Mouse (Mus musculus): Measurements from ENCODE around the gene Tmcc1. TPM values are rescaled to one million over a fixed set of nuclear protein-coding genes. Genes with fewer than 3 reads are reported as not detected.

The Tmcc1 gene
- polyA plus RNA-seq, 1 experiment from 2014 or later = 11.1 TPM

- no peak for ATAC-seq (ENCODE audit: low read depth)
- H3K36me3 ChIP-seq (ENCODE audit: control insufficient read depth, insufficient read depth, low read length) = no peaks in the 10 kb centered on the region
- no peak overlapping the region for H3K4me2 ChIP-seq (ENCODE audit: low read depth, low read length)
- no peaks in the 10 kb centered on the region for H3K4me1 ChIP-seq (replicated peaks; ENCODE audit: control insufficient read depth, insufficient read depth, low read length)
- no peaks in the 10 kb centered on the region for H3K9me3 ChIP-seq (ENCODE audit: control insufficient read depth, low read length)
- no peak overlapping the region for H3K27ac ChIP-seq (ENCODE audit: low read length)
- WGBS = 88% methylated on average over 5 of the region's 5 CpGs
- no peak overlapping the region for H3K9ac ChIP-seq (ENCODE audit: low read length)
- H3K4me3 ChIP-seq (ENCODE audit: low read length) = no peak overlapping the region
- H3K27me3 ChIP-seq (ENCODE audit: control insufficient read depth, insufficient read depth, low read depth, low read length) = no peaks in the 10 kb centered on the region
These were observed 162.2 kb downstream of the Tmcc1 start for GRCm38 (mm10) chr6:116031052-116031451.

- peaks cover 5% of the 10 kb centered on the region for H3K9me3 ChIP-seq (ENCODE audit: control insufficient read depth, low read length)
- peaks cover 9% of the 10 kb centered on the region; the same call in 1 of the 2 replicates for H3K36me3 ChIP-seq (ENCODE audit: control insufficient read depth, insufficient read depth, low read length)
- H3K27me3 ChIP-seq (ENCODE audit: control insufficient read depth, insufficient read depth, low read depth, low read length) = no peaks in the 10 kb centered on the region
- H3K9ac ChIP-seq (ENCODE audit: low read length) = no peak overlapping the region
- H3K4me1 ChIP-seq (replicated peaks; ENCODE audit: control insufficient read depth, insufficient read depth, low read length) = no peaks in the 10 kb centered on the region
- no peak overlapping the region for H3K4me3 ChIP-seq (ENCODE audit: low read length)
- 89% methylated on average over 4 of the region's 4 CpGs for WGBS
- no peak overlapping the region for H3K27ac ChIP-seq (ENCODE audit: low read length)
- H3K4me2 ChIP-seq (ENCODE audit: low read depth, low read length) = no peak overlapping the region
- no peak for ATAC-seq (ENCODE audit: low read depth)
These were observed 168.6 kb downstream of the Tmcc1 start for GRCm38 (mm10) chr6:116024666-116025065.

- H3K4me2 ChIP-seq (ENCODE audit: low read depth, low read length) = no peak overlapping the region
- H3K4me1 ChIP-seq (replicated peaks; ENCODE audit: control insufficient read depth, insufficient read depth, low read length) = no peaks in the 10 kb centered on the region
- no peak overlapping the region for H3K27ac ChIP-seq (ENCODE audit: low read length)
- H3K4me3 ChIP-seq (ENCODE audit: low read length) = no peak overlapping the region
- H3K9ac ChIP-seq (ENCODE audit: low read length) = no peak overlapping the region
- peaks cover 9% of the 10 kb centered on the region; the same call in 1 of the 2 replicates for H3K36me3 ChIP-seq (ENCODE audit: control insufficient read depth, insufficient read depth, low read length)
- 85% methylated on average over 9 of the region's 9 CpGs for WGBS
- no peaks in the 10 kb centered on the region for H3K27me3 ChIP-seq (ENCODE audit: control insufficient read depth, insufficient read depth, low read depth, low read length)
- H3K9me3 ChIP-seq (ENCODE audit: control insufficient read depth, low read length) = peaks cover 5% of the 10 kb centered on the region
- no peak for ATAC-seq (ENCODE audit: low read depth)
These were observed 171.3 kb downstream of the Tmcc1 start for GRCm38 (mm10) chr6:116021961-116022485.

GRCm38 (mm10) chr6:116015902-116016301 is 177.4 kb downstream of the Tmcc1 start:
- Histone ChIP-seq H3K4me1 (replicated peaks; ENCODE audit: control insufficient read depth, insufficient read depth, low read length) (no peaks in the 10 kb centered on the region), H3K9me3 (ENCODE audit: control insufficient read depth, low read length) (no peaks in the 10 kb centered on the region), H3K27me3 (ENCODE audit: control insufficient read depth, insufficient read depth, low read depth, low read length) (no peaks in the 10 kb centered on the region), H3K36me3 (ENCODE audit: control insufficient read depth, insufficient read depth, low read length) (0 out of 2 replicates have a peak, but pooled peaks cover 5% of the 10 kb centered on the region), H3K27ac (ENCODE audit: low read length) (no peak overlapping the region), H3K4me2 (ENCODE audit: low read depth, low read length) (no peak overlapping the region), H3K4me3 (ENCODE audit: low read length) (no peak overlapping the region), H3K9ac (ENCODE audit: low read length) (no peak overlapping the region)
- no peak for ATAC-seq (ENCODE audit: low read depth)
- WGBS = 89% methylated on average over 3 of the region's 3 CpGs

- Histone ChIP-seq H3K27me3 (ENCODE audit: control insufficient read depth, insufficient read depth, low read depth, low read length) (no peaks in the 10 kb centered on the region), H3K4me2 (ENCODE audit: low read depth, low read length) (no peak overlapping the region), H3K9ac (ENCODE audit: low read length) (no peak overlapping the region), H3K4me3 (ENCODE audit: low read length) (no peak overlapping the region), H3K4me1 (replicated peaks; ENCODE audit: control insufficient read depth, insufficient read depth, low read length) (no peaks in the 10 kb centered on the region), H3K9me3 (ENCODE audit: control insufficient read depth, low read length) (no peaks in the 10 kb centered on the region), H3K27ac (ENCODE audit: low read length) (no peak overlapping the region), H3K36me3 (ENCODE audit: control insufficient read depth, insufficient read depth, low read length) (no peaks in the 10 kb centered on the region)
- WGBS = 77% methylated on average over 6 of the region's 6 CpGs
- no peak for ATAC-seq (ENCODE audit: low read depth)
These were observed 179.2 kb downstream of the Tmcc1 start for GRCm38 (mm10) chr6:116014111-116014510.

GRCm38 (mm10) chr6:116013687-116014086 is 179.6 kb downstream of the Tmcc1 start:
- Histone ChIP-seq H3K4me1 (replicated peaks; ENCODE audit: control insufficient read depth, insufficient read depth, low read length) (no peaks in the 10 kb centered on the region), H3K27me3 (ENCODE audit: control insufficient read depth, insufficient read depth, low read depth, low read length) (no peaks in the 10 kb centered on the region), H3K9ac (ENCODE audit: low read length) (no peak overlapping the region), H3K9me3 (ENCODE audit: control insufficient read depth, low read length) (no peaks in the 10 kb centered on the region), H3K4me2 (ENCODE audit: low read depth, low read length) (no peak overlapping the region), H3K4me3 (ENCODE audit: low read length) (no peak overlapping the region), H3K27ac (ENCODE audit: low read length) (no peak overlapping the region), H3K36me3 (ENCODE audit: control insufficient read depth, insufficient read depth, low read length) (no peaks in the 10 kb centered on the region)
- 51% methylated on average over 3 of the region's 3 CpGs for WGBS
- ATAC-seq (ENCODE audit: low read depth) = no peak

- H3K9ac ChIP-seq (ENCODE audit: low read length) = no peak overlapping the region
- H3K27ac ChIP-seq (ENCODE audit: low read length) = no peak overlapping the region
- H3K4me2 ChIP-seq (ENCODE audit: low read depth, low read length) = no peak overlapping the region
- H3K4me1 ChIP-seq (replicated peaks; ENCODE audit: control insufficient read depth, insufficient read depth, low read length) = peaks cover 15% of the 10 kb centered on the region
- peak; percentile 18; the same call in 1 of the 2 replicates for ATAC-seq (ENCODE audit: low read depth)
- no peaks in the 10 kb centered on the region for H3K9me3 ChIP-seq (ENCODE audit: control insufficient read depth, low read length)
- no peak overlapping the region for H3K4me3 ChIP-seq (ENCODE audit: low read length)
- H3K27me3 ChIP-seq (ENCODE audit: control insufficient read depth, insufficient read depth, low read depth, low read length) = no peaks in the 10 kb centered on the region
- no peaks in the 10 kb centered on the region for H3K36me3 ChIP-seq (ENCODE audit: control insufficient read depth, insufficient read depth, low read length)
- WGBS = 3% methylated on average over 6 of the region's 6 CpGs
These were observed 182.7 kb downstream of the Tmcc1 start for GRCm38 (mm10) chr6:116010541-116010940.

- Histone ChIP-seq H3K27me3 (ENCODE audit: control insufficient read depth, insufficient read depth, low read depth, low read length) (no peaks in the 10 kb centered on the region), H3K9ac (ENCODE audit: low read length) (no peak overlapping the region), H3K4me3 (ENCODE audit: low read length) (no peak overlapping the region), H3K36me3 (ENCODE audit: control insufficient read depth, insufficient read depth, low read length) (no peaks in the 10 kb centered on the region), H3K9me3 (ENCODE audit: control insufficient read depth, low read length) (no peaks in the 10 kb centered on the region), H3K4me1 (replicated peaks; ENCODE audit: control insufficient read depth, insufficient read depth, low read length) (peaks cover 15% of the 10 kb centered on the region), H3K4me2 (ENCODE audit: low read depth, low read length) (no peak overlapping the region), H3K27ac (ENCODE audit: low read length) (no peak overlapping the region; the same call in 1 of the 2 replicates)
- WGBS = 39% methylated on average over 12 of the region's 12 CpGs
- ATAC-seq (ENCODE audit: low read depth) = no peak
These were observed 183.9 kb downstream of the Tmcc1 start for GRCm38 (mm10) chr6:116009426-116009825.

GRCm38 (mm10) chr6:116007561-116008173 is 185.6 kb downstream of the Tmcc1 start:
- 14% methylated on average over 9 of the region's 9 CpGs for WGBS
- Histone ChIP-seq H3K27ac (ENCODE audit: low read length) (no peak overlapping the region), H3K9ac (ENCODE audit: low read length) (0 out of 2 replicates have a peak overlapping the region, but pooled peaks have one; percentile 34), H3K27me3 (ENCODE audit: control insufficient read depth, insufficient read depth, low read depth, low read length) (no peaks in the 10 kb centered on the region), H3K4me2 (ENCODE audit: low read depth, low read length) (peak overlapping the region; percentile 16; the same call in 1 of the 2 replicates), H3K4me1 (replicated peaks; ENCODE audit: control insufficient read depth, insufficient read depth, low read length) (peaks cover 15% of the 10 kb centered on the region), H3K9me3 (ENCODE audit: control insufficient read depth, low read length) (no peaks in the 10 kb centered on the region), H3K4me3 (ENCODE audit: low read length) (no peak overlapping the region), H3K36me3 (ENCODE audit: control insufficient read depth, insufficient read depth, low read length) (no peaks in the 10 kb centered on the region)
- ATAC-seq (ENCODE audit: low read depth) = peak; percentile 23; the same call in 1 of the 2 replicates
